Mouse (Mus musculus) hematopoietic stem cell, adult 5-6 weeks (primary cell): ENCODE results near the gene Nlrc3. TPM values are rescaled to one million over a fixed set of nuclear protein-coding genes. Genes with fewer than 3 reads are reported as not detected.
A peak's percentile ranks its signal among the peaks of the same experiment; 100 is the strongest.
"Not testable (repeated sequence)": the region's sequence is repeated elsewhere in the genome, so short reads cannot be mapped to it uniquely, and the experiment has no call there.

Experiments used
- ATAC-seq, 2 experiments: fragments of 125-278 bp in 1 of 2; replicated peaks in 1 of 2; 2 replicates each; pipeline ENCODE4 v1.8.0; 2016 to 2017; ENCODE audit warnings: inconsistent platforms in 2 of 2, mild to moderate bottlenecking in 2 of 2, moderate number of reproducible peaks in 2 of 2, low read depth in 1 of 2, moderate TSS enrichment in 1 of 2; ENCODE audit not compliant: low FRiP score in 2 of 2, poor library complexity in 2 of 2, severe bottlenecking in 2 of 2, insufficient read depth in 1 of 2, low TSS enrichment in 1 of 2
- total RNA-seq: library from RNA; stranded (forward); fragments of 172-1452, 232-1000 nt; gene quantifications from 2 replicates; pipeline ENCODE4 v1.2.3, GENCODE M21; 2017

Nlrc3 gene
- 6.2 and 14.7 TPM in 2 replicates for total RNA-seq

DNA sequence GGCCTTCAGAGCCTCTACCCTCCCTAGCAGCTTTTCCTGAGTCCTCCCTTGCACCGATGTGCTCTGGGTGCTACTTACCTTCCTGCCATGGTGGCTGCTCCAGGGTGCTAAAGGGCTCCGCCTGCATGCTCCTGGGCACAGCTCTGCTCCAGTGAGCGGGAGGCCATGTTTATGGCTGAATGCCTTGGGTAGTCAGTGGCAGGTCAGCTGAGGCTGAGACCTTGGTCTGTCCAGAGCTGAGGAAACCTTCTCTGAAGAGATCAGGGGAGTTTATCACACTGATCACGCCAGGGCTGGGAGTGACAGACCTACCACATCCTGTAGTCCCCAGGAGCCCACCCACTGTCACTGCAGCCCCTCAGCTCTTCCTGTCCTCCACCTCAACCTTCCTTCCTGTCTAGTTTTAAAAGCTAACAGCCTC, at the start of gene Nlrc3:
Gene Nlrc3 (minus strand): TSS at position 382 of the 421 bp plus-strand sequence.
- ATAC-seq, result peak; percentile 86 to 94

DNA sequence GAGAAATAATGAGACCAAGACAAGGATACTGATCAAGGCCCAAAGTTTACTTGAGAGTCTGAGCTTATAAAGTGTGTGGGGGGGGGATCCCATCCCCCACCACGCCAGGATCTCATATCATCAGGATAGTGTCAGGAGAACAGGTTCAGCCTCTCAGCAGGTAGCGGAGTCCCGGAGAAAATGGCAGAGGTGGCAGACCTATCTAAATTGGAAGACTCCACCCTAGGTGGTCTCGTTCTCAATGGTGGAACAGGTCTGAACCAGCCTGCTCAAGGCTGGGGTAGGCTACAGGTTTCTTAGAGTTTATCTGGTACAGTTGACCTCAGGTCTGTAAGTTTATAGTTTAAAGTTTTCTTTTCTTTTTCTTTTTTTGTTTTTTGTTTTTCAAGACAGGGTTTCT, 46.3 kb upstream of the Nlrc3 start:
- no peak for ATAC-seq

DNA sequence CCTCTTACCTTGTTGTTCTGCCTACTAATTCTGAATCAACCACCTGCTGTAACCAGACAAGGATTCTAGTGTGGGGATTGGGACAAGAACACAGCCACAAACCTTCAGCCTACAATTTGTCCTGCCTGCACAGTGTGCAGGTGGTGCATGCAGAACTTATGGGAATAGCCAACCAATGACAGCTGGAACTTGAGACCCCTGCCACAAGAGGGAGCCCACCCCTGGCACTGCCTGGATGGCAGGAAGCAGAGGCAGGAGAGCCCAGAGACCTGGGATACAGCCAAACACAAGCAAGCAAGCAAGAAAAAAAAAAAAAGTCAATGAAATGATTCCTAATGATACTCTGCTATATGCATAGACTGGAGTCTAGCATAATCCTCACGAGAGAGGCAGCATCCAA, 44.8 kb upstream of the Nlrc3 start:
- ATAC-seq, result no peak

DNA sequence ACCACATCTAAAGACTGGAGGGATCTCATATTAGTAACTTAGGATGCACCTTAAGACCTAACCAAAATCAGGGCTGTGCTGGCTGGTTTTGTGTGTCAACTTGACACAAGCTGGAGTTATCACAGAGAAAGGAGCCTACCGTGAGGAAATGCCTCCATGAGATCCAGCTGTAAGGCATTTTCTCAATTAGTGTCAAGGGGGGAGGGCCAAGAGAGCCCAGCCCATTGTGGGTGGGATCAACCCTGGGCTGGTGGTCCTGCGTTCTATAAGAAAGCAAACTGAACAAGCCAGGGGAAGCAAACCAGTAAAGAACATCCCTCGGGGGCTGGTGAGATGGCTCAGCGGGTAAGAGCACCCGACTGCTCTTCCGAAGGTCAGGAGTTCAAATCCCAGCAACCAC, 41.0 kb upstream of the Nlrc3 start:
- ATAC-seq, result not testable (repeated sequence)

DNA sequence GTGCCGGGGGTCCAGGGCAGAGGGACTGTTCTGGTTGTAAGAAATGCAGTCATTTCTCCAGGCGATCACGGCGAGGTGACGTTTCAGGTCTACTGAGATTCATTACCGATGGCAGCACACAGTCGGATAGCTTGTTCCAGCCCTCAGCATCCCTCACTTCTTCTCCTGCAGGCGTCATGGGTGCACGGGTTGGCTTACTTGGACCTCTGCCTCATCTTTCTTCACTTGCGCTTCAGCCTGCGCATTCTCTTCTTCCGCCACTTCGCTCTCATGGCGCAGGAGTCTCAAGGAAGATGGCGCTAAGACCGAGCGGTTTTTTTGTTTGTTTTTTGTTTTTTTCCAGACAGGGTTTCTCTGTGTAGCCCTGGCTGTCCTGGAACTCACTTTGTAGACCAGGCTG, 40.4 kb upstream of the Nlrc3 start:
- not testable (repeated sequence) for ATAC-seq

DNA sequence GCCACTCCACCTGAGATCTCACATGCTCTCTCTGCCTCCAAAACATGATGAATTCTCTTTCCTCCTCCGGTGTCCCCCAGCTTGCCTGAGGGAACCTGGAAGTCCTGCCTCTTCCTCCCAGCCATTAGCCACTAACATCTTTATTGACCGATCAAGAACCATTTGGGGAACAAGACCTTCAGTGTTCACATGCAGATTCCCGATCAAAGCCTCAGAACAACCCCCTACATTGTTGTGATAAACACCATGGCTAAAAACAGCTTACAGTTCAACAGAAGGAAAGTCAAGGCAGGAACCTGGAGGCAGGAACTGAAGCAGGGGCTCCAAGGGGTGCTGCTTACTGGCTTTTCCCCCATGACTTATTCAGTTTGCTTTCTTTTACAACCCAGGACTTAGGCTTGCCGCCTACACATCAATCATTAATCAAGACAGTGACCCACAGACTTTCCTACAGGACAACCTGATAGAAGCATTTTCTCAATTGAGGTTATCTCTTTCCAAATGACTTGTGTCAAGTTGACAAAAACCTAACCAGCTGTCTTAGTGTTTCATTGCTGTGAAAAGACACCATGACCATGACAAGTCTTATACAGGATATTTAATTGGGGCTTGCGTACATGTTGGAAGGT, 37.7 kb upstream of the Nlrc3 start:
- no peak for ATAC-seq

DNA sequence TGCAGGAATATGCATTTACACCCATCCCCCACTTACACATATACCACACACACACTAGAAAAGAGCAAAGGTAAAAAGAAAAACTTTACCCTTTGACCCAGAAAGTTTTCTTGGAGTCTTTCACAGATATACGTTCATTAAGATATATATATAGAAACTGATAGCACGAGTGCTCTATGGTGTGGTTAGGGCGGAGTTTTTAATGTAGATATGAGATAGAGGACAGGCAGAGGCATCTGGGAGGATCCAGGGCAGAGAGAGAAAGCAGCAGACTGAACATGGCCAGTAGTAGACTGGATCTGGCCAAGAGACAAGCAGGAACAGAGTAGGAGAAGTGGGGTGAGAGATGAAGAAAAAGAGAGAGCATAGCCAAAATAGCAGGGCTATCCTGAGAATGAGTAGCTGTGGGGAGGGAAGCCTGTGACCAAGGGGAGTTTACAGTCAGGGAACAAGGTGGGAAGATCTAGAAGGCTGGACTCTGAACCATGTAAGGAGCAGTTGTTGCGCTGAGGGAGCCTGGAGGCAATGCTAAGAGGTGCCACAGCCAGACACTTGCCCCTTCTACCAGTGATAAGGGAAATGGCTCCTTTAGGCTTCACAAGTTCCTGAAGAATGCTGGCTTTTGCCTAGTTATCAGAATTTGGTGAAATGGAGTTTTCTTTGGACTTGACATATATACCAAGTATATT, 36.6 kb upstream of the Nlrc3 start:
- ATAC-seq, result no peak

DNA sequence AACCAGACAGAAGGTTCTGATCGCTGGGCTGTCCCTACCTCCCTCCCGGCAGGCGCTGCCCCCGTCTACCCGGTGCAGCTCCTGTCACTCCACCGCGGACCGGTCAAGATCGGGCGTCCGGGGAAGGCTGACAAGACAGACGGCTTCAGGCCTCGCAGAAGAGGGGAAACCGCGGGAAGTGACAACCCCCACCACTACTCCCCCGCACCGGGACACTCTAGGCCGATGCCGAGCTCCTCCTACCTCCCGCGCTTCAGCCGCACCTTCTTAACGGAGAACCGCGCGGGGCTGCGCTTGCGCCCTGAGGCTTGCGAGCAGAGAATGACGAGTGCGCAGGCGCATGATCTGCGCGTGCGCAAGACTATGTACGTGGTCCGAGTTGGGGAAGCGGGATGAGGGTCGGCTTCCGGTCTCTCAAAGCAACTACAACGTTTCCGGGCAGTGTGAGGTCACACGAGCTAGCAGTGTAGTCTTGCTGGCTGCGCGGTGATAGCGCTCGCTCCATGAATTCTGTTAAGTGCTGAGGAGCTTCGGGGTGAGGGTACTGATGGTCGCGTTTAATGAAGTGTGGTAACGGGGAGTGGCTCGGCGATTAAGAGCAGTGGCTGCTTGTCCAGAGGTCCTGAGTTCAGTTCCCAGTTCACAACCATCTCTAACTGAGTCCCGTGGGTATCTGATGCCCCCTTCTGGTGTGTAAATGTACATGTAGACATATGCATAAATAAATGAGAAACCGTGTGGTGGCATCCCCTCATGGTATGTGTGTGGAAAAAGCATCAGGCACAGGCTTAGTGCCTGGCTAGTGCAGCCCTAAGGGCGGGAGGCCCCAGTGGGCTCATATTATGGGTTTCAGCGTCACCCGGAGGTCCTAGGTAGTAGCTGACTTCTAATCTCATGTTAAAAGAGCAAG, 27.3 kb upstream of the Nlrc3 start, which contains the start of gene Slx4:
Gene Slx4 (minus strand): TSS at position 282 of the 910 bp plus-strand sequence.
- ATAC-seq, result peak; percentile 93 to 95

DNA sequence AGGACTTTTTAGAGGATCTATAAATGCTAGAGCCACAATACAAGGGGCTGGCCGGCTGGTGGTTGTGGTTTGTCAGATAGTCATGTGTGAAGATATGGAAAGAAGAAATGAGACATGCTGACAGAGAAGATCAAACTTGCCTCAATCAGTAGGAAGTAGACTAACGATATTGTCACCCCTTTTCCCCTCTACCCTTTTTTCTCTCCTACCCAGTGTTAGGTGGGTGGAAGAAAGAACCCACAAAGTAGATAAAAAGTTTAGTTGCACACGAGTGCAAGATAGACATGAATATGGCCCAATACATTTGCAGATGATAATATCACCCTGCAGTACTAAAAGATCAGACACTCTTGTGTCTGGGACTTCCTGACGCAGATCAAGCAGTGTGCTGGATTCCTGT, 12.0 kb upstream of the Nlrc3 start:
- no peak for ATAC-seq

DNA sequence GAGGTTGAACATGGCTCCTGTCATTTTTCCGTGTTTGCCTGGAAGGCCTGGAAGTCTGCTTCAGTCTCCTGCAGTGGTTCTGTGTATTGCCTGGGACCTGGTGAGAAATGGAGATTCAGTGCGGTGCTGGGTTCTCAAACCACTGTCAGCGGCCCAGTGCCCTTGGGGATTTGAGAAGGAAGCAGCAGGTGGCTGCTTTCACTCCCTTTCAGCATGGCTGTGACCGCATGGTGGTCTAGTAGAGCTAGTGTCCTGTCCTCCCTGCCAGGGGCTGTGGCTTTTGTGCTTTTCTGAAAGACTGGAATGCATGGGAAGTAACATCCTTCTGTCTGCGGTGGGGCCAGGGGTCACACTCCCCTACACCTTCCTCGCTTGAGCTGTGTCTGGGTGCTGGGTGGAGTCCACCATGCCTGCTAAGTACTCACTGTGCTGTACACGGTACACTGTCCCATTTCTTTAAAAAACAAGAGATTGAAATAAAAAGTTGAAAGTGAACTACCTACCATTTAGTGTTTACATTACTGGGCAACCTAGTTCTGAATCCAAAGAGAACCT, 6.8 kb upstream of the Nlrc3 start:
- ATAC-seq, result no peak

DNA sequence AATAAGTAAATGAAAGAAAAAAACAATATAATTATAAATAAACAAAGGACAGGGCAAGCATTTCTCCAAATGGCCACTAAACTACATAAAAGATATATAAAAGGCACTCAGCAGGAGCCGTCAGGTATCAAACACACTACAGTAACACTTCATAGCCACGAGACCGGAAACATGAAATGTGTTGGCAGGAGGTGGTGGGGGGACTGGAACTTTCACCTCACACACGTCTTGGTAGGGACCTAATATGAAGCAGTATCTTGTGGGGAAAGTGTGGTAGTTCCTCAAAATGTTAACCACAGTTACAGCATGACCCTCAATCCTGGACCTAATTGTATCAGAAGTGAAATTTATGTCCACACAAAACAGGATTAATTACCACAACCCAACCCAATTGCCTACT, 5.7 kb upstream of the Nlrc3 start:
- peak; percentile 78 to 87 for ATAC-seq

DNA sequence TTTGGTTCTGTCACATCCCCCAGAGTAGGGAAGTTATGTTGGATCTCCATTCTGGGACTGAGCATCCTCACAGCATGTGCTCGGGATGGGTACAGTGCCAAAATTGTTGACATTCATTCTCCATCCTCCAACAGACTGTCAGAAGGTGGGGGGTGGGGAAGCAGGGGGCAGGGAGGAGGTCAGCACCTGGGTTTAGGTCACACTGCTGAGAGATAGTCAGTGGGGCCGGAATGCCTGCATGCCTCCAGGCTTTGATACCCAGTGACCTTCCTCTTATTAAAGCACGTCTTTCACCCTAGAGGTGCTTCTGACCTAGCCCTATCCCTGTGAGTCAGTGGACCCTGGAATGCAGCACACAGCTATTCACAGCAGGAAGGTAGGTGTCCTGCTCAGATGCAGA, 280 bp upstream of the Nlrc3 start:
- no peak for ATAC-seq

DNA sequence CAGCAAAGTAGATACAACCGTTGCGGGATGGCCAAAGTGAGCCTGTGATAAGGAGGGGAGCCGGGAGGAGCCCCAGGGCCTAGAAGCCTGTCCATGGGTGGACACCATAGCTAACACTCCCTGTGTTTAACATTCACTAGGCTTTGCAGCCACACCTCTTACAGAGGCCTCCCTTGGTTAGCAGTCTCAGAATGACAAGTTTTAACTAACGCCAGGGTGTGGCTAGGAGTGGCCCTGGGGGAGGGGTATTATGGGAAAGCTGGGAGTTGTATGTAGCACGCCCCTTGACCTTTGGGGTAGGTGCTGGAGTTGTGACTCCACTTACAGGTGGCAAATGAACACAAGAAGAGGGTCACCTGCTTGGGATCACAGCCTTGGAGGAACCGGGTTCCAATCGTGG, 774 bp downstream of the Nlrc3 start:
- ATAC-seq, result no peak

DNA sequence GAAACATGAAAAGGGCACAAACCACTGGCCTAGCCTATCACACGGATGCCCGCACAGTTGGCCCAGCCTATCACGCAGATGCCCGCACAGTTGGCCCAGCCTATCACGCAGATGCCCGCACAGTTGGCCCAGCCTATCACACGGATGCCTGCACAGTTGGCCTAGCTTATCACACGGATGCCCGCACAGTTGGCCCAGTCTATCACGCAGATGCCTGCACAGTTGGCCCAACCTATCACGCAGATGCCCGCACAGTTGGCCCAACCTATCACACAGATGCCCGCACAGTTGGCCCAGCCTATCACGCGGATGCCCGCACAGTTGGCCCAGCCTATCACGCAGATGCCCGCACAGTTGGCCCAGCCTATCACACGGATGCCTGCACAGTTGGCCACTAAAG, 2.0 kb downstream of the Nlrc3 start:
- ATAC-seq, result not testable (repeated sequence)

DNA sequence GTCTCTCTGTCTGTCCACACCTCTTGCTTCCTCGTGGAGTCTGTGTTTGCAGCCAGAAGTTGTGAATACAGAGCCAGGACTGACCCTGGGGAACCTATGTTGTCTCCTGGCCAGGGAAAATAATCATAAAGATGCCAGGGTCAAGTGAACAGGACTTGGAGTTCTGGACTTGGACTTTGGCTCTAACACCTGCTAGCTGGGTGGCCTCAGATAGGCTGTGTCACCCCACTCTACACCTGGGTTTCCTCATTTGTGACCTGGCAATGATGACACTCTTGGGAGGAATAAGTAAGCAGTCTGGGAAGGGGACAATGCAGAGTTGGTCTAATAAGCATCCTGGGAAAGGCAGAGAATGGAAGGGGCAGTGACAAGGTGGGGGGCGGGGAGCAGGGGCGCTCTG, 10.9 kb downstream of the Nlrc3 start:
- no peak for ATAC-seq

DNA sequence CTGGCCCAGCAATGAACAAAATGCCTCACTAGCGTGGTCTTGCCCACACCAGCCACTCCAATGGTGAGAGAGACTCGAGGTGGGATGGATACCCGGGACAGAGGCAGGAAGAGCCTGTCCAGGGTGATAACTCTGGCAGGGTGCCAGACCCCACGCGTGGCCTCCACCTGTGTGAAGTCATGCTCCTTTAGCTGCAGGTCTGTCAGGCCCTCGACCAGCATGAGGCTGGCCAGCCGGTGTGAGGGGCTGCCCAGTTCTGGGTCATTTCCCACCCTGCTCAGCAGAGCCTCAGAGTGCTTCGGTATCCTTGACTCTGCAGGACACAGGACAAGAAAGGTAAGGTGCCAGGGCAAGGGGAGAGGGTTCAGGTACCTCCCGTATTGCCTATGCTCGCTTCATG, 11.4 kb downstream of the Nlrc3 start:
- no peak for ATAC-seq

DNA sequence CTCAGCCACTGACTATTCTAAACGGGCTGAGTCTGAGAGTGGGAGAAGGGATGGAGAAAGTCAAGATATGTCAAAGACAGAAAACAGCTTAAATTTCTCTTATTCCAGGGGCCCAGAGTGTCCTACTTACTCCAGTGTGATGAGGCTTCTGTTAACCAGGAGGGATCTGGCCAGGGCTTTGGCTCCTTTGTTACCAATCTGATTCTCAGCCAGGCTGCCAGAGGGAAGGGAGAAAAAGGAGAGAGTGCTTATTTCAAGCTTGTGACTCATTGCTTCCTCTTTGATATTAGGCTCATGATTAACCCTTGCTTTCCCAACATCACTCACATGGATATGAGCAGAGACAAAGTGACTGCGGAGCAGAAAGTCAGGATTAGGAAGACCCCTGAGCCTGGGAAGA, 17.2 kb downstream of the Nlrc3 start:
- ATAC-seq, result no peak

DNA sequence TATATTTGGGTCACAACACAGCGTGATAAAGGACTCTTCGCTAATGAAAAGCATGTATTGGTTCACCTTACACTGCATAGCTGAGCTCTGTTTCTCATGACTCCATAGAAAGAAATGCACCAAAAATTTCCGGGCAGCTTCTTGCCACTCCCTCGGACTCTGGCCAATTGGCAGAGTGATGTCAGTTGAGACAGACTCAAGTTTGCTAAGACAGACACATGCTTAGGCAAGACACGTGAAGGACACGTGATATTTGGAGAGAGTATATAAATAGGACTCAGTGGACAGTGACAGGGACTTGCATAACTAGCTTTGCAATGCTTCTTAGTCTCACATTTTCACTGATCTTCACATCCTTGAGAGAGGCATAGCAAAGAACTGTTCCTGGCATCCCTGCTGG, 20.1 kb downstream of the Nlrc3 start:
- no peak for ATAC-seq
